Mouse (Mus musculus): ENCODE measurements around the gene Hba-a1.
"Not testable (repeated sequence)": the region's sequence is repeated elsewhere in the genome, so short reads cannot be mapped to it uniquely, and the experiment has no call there.

Gene Hba-a1

DNA sequence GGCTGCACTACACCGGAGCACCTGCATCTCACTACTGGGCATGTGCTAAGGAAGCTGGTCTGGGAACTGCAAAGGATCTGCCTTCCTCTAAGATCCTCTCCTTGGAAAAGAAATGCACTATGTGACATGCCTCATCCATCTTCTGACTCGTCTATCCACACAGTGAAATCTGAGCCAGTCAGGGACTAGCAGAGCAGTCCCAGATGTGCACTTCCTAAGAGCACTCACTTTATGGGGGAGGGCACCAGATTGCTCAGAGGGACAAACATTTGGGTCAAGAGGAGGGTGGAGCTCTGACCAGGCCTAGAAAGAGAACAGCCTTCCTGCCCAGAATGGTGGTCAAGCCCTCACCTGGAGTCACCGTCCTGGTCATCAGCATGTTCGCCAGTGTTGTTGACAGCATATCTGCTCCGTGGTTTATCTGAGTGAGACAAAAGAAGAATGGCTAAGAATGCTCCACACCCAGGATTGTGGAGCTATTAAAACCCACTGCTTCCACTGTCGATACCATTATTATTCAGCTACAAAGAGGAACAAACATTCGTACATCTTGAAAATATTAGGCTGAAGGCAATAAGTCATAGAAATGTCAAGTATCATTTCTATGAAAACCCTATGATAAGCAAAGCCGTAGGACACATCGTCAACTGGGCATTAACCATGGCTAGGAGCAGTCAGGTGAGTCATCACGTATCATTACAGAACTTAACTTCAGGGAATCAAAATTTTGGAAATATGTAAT lies 20.5 kb upstream of the Hba-a1 start:
- no peak for DNase-seq (ENCODE audit: low read depth)

DNA sequence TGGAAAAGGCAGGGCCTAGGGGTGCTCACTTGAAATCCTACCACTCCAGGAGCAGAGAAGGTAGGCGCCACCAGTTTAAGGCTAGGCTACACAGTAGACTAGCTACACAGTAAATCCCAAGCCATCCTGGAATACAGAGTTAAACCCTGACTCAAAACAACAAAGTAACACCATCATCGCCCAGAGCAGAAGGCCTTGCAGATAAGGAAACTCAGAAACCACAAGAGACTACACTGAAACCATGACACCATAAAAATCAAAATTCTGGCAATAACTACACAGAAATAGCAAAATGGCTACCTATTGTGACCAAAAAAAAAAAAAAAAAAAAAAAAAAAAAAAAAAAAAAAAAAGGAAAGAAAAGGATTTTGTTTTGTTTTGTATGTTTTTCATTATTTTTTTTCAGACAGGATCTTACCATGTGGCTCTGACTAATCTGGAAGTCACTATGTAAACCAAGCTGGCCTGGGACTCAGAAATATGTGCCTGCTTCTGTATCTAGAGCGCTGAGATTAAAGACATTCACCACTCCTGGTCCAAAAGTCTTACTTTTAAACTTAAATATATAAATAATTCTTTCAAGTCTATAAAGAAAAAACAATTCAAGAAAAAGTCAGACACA lies 18.1 kb upstream of the Hba-a1 start:
- DNase-seq (ENCODE audit: low read depth) = no peak

DNA sequence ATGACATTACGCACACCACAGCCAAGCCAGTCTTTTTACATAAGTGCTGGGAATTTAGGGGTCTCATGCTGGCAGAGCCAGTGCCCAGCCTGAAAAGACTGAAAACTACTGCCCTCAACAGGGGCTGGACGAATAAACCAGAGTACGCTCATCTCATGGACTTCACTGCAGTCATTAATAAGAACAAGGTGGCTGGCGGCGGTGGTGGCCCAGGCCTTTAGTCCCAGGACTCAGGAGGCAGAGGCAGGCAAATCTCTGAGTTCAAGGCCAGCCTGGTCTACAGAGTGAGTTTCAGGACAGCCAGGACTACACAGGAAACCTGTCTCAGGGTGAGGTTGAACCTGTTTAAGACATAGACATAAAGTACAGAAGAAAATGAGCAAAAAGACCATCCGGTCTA lies 17.1 kb upstream of the Hba-a1 start:
- no peak for DNase-seq (ENCODE audit: low read depth)

DNA sequence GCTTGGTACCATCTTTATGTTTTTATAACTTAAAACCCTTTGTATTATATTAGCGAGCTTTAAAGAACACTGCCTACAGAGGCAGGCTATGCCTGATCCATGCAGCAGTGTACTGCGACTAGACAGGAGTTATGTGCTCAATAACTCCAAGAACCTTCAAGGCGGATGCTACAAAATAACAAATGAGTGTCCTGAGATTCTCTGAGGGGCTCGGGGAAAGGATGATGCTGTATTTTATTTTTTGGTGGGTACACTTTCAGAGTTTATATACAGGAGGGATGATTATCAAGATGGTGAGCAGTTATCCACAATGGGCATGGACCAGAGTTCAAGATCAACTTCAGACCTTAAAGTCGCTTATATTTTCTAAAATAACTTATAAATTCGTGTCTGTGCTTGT lies 16.5 kb upstream of the Hba-a1 start:
- DNase-seq (ENCODE audit: low read depth) = no peak

DNA sequence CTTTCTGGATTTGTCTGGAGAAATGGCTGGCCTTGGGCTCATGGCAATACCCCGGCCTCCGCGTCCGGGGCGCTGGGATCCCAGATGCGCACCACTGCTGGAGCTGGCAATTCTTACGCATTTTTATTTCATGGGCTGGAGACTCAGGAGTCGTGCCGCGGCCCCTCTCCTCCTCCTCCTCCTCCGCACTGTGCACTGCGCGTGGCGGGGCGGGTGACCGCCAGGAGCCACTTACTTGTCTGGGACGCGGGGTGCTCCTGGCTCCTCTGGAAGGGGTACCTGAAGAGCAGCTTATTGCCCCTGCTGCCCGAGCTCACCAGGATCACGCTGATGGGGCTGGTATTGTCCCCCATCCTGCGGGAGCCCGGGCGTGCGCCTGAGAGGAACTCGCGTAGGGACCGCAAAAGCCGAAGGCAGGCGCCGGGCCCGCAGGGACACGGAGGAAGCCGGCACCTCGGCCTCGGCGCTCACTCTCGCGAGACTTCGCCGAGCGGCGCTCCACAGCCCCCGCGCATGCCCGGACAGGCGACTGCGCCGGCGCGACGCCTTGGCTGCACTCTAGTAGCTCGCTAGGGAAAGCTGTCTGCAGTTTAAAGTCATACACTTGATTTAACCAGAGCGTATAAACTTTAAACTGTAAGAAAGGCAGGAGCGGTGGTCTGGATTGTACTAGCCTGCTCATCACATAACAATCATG lies 16.0 kb upstream of the Hba-a1 start, which contains the start of gene Nprl3:
Gene Nprl3 (minus strand): TSS at position 520 of the 697 bp plus-strand sequence.
- peak; percentile 82 for DNase-seq (ENCODE audit: low read depth)

DNA sequence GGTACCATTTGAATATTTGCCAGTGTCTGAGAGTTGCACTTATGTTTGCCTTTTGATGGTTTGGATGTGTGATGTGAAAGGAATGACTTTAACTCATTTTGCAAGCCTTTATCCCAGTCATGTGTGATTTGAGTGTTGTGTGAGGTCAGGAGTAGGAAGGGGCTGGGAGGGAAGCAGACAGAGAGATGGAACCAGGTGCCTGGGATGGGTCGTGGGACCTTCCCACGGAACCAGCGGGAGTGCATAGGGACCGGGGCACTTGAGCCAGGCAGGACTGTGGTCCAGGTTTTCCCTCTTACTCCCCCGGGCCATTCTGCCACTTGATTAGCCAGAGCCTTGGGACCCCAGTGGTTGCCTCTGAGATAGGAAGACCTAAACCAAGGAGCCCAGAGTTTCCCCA lies 15.3 kb upstream of the Hba-a1 start:
- no peak for DNase-seq (ENCODE audit: low read depth)

DNA sequence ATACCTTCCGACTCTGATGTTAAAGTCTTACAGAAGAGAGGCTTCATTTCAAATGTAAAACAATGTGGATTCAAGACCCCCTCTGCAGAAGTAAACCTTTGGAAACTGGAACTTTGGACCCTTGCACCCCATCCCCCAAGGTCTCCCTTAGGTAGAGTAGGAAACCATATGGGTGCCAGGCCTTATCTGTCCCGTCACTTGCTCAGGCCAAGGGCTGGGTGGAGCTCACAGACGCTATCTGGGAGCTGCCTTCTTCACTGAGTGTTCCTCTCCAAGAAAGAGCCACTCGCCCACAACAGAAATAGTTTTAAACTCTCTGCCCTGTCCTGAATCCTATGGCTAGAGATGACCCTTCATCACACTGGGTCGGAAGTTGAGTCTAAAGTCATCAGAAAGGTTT lies 14.4 kb upstream of the Hba-a1 start:
- DNase-seq (ENCODE audit: low read depth) = no peak

DNA sequence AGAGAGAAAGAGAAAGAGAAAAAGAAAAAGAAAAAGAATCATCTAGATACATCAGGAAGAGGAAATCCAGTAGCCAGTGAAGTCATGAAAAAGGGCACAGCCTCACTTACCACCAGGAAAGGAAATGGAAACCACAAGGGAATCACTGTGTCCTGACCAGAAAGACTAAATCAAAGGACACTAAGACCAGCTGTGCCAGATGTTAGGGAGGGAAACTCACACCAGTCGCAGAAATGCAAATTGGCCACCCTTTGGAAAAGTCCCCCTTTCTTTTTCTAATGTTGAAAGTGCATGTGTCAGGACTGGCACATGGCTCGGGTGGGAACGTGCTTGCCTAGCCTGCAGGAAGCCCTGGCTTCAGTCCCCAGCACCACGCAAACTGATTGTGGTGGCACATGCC lies 12.1 kb upstream of the Hba-a1 start:
- DNase-seq (ENCODE audit: low read depth) = no peak

DNA sequence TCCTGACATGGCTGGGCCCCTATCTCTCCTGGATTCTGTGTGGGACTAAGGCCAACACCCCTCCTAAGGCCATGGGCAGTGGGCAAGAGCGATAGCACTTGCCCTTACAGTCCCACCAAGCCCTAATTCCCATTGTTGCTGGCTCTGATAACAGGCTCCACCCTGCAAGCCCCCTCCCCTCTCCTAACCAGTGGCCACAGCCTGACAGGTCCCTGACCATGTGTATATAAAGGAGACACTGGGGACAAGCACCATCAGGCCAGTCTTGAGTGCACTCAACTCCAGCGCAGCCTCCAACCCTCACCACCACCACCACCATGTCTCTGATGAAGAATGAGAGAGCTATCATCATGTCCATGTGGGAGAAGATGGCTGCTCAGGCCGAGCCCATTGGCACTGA lies 7.0 kb upstream of the Hba-a1 start, which contains the start of gene Hba-x:
Gene Hba-x (plus strand): TSS at position 54 of the 400 bp plus-strand sequence.
- DNase-seq (ENCODE audit: low read depth) = no peak

DNA sequence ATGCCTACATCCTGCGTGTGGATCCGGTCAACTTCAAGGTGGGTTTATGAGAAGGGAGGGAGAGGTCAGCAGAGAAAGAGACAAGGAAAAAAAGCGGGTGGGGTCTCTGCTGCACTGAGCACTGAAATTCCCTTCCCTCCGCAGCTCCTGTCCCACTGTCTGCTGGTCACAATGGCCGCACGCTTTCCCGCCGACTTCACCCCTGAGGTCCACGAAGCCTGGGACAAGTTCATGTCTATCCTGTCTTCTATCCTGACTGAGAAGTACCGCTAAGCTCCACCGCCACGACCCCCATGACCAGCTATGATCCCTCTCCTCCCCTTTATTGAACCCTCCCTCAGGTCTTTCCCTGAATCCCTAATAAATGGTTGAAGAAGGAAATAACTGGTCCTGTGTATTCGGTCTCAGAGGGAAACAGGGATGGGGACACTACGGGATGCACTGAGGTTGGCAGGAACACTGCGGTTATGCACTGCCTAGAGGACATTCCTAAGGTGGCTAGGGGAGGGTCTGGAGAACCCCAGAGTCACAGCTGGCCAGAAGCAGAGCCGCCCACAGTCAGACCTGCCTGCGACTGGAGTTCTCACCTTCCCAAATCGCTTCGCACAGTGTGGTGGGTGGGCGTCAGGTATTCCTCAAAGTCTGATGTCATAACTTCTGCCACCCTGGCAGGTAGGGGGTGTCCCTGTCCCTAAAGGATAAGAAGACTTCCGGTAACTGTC lies 5.4 kb upstream of the Hba-a1 start:
- no peak for DNase-seq (ENCODE audit: low read depth)

DNA sequence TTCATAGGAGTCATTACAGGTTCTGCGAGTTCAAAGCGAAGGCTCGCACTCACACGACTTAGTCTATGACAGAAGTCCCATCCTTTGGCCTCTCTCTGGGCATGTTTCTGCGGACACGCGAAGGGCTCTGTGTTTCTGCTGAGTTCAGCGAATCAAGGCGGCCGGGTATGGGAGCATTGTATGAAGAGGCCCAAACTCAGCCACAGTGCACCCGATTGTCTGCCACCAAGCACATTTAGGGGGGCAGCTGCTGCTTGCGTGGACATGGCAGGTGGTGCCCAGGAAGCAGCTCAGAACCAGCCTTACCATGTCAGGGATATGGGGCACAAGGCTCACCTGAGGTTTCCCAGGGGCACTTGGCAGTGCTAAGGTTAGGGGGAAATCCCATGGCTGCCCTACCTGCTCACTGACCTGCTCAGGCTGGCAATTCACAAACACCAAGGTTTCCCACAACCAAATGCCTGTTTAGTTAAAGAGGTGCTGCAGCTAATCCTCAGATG lies 4.8 kb upstream of the Hba-a1 start:
- DNase-seq (ENCODE audit: low read depth) = no peak

DNA sequence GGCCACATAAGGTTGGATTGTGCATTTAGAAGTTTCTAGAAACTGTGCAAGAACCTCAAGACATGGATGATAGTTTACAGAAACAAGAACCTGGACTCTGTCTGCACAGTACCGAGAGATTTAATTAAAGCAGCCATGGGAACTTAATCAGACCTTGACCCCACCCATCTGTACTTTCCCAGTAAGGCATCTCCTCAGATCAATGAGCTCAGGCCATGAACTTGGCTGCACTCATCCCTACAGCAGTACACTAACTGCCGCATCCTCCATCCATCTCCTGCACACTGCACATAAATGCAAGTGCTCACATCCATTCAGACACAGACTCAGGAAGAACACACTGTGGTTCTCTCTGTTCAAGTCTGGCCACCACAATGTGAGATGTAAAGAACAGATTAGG lies 2.7 kb upstream of the Hba-a1 start:
- DNase-seq (ENCODE audit: low read depth) = no peak

DNA sequence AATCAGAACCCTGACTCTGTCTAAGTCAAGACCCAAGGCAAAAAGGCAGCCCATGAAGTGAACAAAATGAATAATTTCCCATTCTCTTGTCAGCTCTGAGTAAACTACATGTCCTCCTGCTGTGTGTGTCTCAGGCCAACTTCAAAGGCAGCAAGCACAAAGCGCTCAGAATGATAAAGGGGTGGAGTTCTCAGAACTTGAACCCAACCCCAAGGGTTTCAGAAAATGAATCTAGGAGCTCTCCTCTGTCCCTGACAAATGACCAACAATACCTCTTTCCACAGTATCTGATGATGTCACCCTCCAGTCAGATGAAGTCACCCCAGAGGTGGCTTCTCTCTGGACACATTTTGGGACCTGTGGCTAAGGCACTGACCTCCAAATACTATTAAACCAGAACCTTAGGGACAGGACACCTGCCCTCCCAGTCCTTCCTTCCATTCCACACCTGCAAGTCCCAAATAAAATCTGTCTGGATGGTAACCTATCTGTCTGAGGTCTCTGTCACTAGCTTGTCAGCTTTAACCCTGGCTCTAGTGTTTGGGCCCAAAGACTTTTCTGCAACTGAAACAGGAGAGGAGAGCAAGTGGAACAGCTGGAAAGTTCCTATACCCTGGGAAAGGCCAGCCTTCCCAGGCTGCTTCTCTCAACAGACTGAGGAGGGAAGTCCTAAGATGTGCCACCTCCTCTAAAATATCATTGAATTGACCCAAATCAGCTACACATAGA lies 1.7 kb upstream of the Hba-a1 start:
- DNase-seq (ENCODE audit: low read depth) = no peak

DNA sequence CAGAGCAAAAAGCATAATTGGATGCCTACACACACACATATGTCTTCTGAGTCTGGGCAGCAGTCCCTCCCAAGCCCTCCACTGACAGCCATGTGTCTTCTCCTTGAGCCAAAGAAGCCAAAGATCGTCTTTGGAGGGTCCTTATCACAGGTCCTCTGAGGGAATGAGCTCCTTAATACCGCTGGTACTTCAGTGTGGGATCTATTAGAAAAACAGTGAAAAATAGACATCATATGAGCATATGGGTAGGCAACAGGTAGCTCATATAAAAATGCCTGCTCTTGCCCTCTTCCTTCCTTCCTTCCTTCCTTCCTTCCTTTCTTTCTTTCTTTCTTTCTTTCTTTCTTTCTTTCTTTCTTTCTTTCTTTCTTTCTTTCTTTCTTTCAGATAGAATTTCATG lies 1.3 kb downstream of the Hba-a1 start:
- not testable (repeated sequence) for DNase-seq (ENCODE audit: low read depth)

DNA sequence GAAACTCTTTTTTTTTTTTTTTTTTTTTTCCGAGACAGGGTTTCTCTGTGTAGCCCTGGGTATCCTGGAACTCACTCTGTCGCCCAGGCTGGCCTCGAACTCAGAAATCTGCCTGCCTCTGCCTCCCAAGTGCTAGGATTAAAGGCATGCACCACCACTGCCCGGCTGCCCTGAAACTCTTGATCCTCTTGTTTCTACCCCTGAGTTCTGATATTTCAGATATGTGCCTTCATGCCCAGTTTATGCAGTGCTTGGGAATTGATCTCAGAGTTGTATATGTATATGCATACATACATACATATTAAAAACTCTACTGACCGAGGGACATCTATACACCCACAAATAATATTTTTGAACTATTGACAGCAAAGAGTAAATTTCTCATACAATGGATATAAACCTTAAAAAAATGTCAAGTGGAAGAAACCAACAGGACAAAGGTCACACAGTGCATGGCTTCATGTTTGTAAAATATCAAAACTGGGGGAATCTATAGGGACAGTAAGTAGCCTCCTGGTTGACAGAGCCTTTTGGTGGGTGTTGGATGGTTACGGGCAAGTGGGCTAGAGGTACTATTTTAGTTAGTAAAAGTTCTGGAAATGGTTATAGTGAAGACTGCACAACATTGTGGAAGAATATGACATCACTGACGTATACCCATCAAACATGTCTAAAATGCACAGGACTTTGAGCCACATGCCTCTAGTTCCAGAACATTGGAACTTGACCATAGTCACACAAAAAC lies 1.9 kb downstream of the Hba-a1 start:
- DNase-seq (ENCODE audit: low read depth) = no peak

DNA sequence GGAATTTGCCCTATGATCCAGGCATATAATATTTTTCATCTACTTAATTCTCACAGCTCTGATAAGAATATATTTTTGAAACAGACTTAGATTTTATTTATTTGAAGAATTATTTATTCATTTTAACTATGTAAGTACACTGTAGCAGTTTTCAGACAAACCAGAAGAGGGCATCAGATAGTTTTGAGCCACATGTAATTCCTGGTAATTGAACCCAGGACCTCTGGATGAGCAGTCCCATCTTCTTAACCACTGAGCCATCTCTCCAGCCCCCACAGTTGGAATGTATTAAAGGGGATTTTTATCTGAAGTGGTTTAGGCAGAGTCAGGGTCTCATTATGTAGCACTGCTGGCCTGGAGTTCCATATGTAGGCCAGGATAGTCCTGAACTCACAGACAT lies 2.6 kb downstream of the Hba-a1 start:
- DNase-seq (ENCODE audit: low read depth) = not testable (repeated sequence)

DNA sequence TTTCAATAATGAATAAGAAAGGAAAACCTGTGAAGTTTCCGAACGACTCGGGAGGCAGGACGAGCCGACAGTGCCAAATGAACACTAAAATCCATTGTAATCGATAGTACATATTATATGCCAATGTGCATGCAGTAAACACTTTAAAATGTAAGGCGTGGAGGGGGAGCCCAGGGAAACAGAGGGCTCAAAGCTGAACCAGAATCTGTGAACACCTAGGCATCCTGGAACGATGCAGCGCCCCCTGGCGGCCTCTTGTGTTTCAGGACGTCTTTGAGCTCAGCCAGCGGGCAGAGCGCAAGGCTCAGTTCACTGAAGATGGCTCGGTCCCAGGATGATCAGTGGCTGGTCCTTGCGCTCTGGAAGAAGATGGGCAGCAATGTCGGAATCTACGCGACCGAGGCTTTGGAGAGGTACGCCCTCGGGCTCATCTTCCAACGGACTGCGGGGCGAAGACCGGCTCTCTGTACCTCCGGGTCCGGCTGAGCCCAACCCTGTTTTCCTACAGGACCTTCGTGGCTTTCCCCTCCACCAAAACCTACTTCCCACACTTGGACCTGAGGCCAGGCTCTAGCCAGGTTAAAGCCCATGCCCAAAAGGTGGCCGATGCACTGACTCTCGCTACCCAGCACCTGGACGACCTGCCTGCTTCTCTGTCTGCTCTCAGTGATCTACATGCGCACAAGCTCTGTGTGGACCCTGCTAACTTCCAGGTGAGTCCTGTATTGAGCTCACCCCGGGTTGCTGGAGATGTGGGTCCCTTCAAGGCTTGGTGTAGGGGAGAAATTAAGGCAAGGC lies 3.6 kb downstream of the Hba-a1 start, which contains the start of gene Hbq1b:
Gene Hbq1b (plus strand): TSS at position 271 of the 798 bp plus-strand sequence.
- DNase-seq (ENCODE audit: low read depth) = not testable (repeated sequence)

DNA sequence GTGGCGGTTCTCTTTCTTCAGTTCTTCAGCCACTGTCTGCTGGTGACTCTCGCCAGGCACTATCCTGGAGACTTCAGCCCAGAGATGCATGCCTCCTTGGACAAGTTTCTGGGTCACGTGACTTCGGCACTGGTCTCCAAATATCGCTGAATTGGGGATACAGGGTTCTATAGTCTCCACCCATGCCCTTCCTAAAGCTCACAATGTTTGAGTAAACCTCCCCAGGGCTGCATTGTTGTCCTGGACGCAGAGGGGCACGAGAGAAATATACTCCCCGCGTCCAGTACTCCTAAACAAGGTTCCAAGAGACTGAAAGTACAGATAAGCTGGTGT lies 4.1 kb downstream of the Hba-a1 start:
- no peak for DNase-seq (ENCODE audit: low read depth)

DNA sequence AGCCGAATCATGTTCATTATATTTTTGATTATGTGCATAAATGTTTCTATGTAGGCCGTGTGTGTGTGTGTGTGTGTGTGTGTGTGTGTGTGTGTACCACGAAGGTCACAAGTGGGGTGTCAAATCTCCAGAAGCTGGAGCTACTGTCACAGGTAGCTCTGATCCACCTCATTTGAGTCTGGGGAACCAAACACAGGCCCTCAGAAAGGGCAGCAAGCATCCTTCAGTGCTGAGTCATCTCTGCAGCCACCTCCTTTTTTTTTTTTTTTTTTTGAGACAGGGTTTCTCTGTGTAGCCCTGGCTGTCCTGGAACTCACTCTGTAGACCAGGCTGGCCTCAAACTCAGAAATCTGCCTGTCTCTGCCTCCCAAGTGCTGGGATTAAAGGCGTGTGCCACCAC lies 9.5 kb downstream of the Hba-a1 start:
- DNase-seq (ENCODE audit: low read depth) = not testable (repeated sequence)

DNA sequence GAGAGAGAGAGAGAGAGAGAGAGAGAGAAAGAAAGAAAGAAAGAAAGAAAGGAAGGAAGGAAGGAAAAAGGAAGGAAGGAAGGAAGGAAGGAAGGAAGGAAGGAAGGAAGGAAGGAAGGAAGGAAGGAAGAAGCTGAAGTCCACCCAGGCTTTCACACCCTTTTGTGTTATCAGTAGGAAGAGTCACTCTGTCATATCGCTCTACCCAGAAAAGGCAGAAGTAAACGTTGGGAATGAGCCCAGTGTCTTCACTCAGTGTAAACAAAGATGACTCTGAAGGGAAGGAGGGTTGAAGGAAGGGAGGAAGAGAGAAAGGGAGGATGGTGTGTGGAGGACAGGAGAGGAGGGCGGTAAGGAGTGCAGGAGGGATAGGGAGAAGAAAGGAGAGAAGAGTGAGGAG lies 10.2 kb downstream of the Hba-a1 start:
- not testable (repeated sequence) for DNase-seq (ENCODE audit: low read depth)

Data from fibroblast of lung, adult 2 months (primary cell).